Mouse (Mus musculus) adrenal gland, postnatal 4 days (tissue): Measurements from ENCODE around the gene Me3. TPM values are rescaled to one million over a fixed set of nuclear protein-coding genes. Genes with fewer than 3 reads are reported as not detected.

Source experiments
- DNase-seq, 2 experiments: peaks; one replicate each; pipeline ENCODE4 v3.0.0; 2021 to 2022; ENCODE audit warnings: low spot score in 2 of 2, mixed read lengths in 2 of 2
- long read RNA-seq, 2 experiments: library from polyadenylated mRNA; stranded (forward); transcript quantifications; one replicate each; pipeline ENCODE4 v2.0.0; 2021
- total RNA-seq, 2 experiments: library from RNA; stranded (reverse); gene quantifications; 2 replicates each; pipeline ENCODE4 v1.2.3; 2021

Gene Me3
- total RNA-seq: 10 to 100 TPM in 1 of 2 experiments, 1 to 10 TPM in 1; 8.7 to 15.4 TPM
- long read RNA-seq, experiment 1, full-length matches to known transcripts: 11 of 11 reads
- long read RNA-seq, experiment 1, partial matches to known transcripts: 0 of 11 reads
- long read RNA-seq, experiment 1, other reads (novel, unspliced or antisense): 0 of 11 reads
- long read RNA-seq, experiment 2, full-length matches to known transcripts: 21 of 29 reads
- long read RNA-seq, experiment 2, partial matches to known transcripts: 3 of 29 reads
- long read RNA-seq, experiment 2, other reads (novel, unspliced or antisense): 5 of 29 reads

GRCm38 (mm10) chr7:89632342-89633251, at the start of gene Me3:
Gene Me3, plus strand, starts transcription at chr7:89632392.
- DNase-seq: peak; percentile 6 to 15

GRCm38 (mm10) chr7:89590039-89590438, 42.2 kb upstream of the Me3 start:
- no peak for DNase-seq

- no peak for DNase-seq
Observed at GRCm38 (mm10) chr7:89590542-89591251, 41.5 kb upstream of the Me3 start.

- no peak for DNase-seq
Observed at GRCm38 (mm10) chr7:89595813-89596212, 36.4 kb upstream of the Me3 start.

- DNase-seq: no peak
Observed at GRCm38 (mm10) chr7:89605589-89606536, 26.3 kb upstream of the Me3 start.

- DNase-seq: no peak
Observed at GRCm38 (mm10) chr7:89607329-89607728, 24.9 kb upstream of the Me3 start.

GRCm38 (mm10) chr7:89611236-89611635, 21.0 kb upstream of the Me3 start:
- no peak for DNase-seq

- DNase-seq: no peak
Observed at GRCm38 (mm10) chr7:89616235-89616634, 16.0 kb upstream of the Me3 start.

- DNase-seq: no peak
Observed at GRCm38 (mm10) chr7:89623331-89623730, 8.9 kb upstream of the Me3 start.

- no peak for DNase-seq
Observed at GRCm38 (mm10) chr7:89627393-89627792, 4.8 kb upstream of the Me3 start.

- DNase-seq: no peak
Observed at GRCm38 (mm10) chr7:89628006-89628405, 4.2 kb upstream of the Me3 start.

GRCm38 (mm10) chr7:89629006-89629405, 3.2 kb upstream of the Me3 start:
- no peak for DNase-seq

GRCm38 (mm10) chr7:89629914-89630313, 2.3 kb upstream of the Me3 start:
- no peak for DNase-seq

- DNase-seq: no peak
Observed at GRCm38 (mm10) chr7:89630796-89631195, 1.4 kb upstream of the Me3 start.

GRCm38 (mm10) chr7:89640533-89640932, 8.3 kb downstream of the Me3 start:
- no peak for DNase-seq

- DNase-seq: no peak
Observed at GRCm38 (mm10) chr7:89640944-89641661, 8.9 kb downstream of the Me3 start.

GRCm38 (mm10) chr7:89645015-89645414, 12.8 kb downstream of the Me3 start:
- no peak for DNase-seq

GRCm38 (mm10) chr7:89647864-89648263, 15.7 kb downstream of the Me3 start:
- DNase-seq: no peak

- DNase-seq: no peak
Observed at GRCm38 (mm10) chr7:89657183-89657582, 25.0 kb downstream of the Me3 start.

- DNase-seq: no peak
Observed at GRCm38 (mm10) chr7:89657692-89658212, 25.6 kb downstream of the Me3 start.
